Mouse (Mus musculus): ENCODE data around the gene Renbp.

DNA sequence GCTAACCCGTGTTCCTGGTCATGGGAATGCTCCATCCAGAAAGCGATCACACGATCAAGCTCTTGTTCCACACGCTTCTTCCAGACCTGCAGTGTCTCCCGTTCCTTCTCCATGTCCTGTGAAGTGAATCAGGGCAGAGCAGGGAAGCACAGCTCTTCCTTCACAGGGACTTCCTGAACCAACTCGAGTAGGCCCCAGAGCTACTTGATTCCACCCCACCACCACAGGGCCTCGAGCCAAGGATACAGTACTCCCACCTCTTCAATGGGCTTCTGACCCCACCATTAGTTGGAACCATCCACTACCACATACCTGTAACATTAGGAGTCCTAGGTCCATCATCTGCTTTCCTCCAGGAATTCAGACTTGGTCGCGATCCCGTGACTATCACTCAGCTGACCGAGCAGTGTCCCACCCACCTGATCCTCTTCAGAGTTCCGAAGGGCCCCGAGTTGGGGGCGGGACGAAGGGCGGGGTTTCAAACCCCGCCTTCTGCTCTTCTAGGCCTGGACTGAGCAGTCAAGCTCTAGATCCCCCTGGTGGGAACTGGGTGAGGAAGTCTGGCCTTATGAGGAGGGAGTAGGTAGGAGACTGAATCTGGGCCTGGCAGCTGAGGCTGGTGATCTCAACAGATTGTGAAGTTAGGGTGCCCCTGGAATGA lies at the start of gene Renbp:
- no peak for TF ChIP-seq CTCF (IDR thresholded peaks at IDR 0.05; ENCODE audit: extremely low read depth, insufficient read depth, low read length)
- TF ChIP-seq POLR2A (IDR thresholded peaks at IDR 0.05; ENCODE audit: extremely low read depth, insufficient read depth, low read length): no peak
